Mouse (Mus musculus): ENCODE results near the gene Khnyn. TPM values are rescaled to one million over a fixed set of nuclear protein-coding genes. Genes with fewer than 3 reads are reported as not detected.

Gene Khnyn
- polyA plus RNA-seq, 1 experiment from 2014 or later, result 11.8 TPM

- H3K36me3 ChIP-seq (ENCODE audit: control insufficient read depth, insufficient read depth, low read length), result no peaks in the 10 kb centered on the region
- no peak for ATAC-seq (ENCODE audit: insufficient read depth, low FRiP score, low TSS enrichment)
- 36% methylated on average over 7 of the region's 7 CpGs for WGBS
- no peaks in the 10 kb centered on the region for H3K27me3 ChIP-seq (ENCODE audit: control insufficient read depth, insufficient read depth, low read length)
- no peak overlapping the region for H3K27ac ChIP-seq (ENCODE audit: low read depth, low read length)
- no peak overlapping the region for H3K4me3 ChIP-seq (ENCODE audit: low read depth, low read length)
- H3K9me3 ChIP-seq (ENCODE audit: control insufficient read depth, low read length), result no peaks in the 10 kb centered on the region
- H3K4me1 ChIP-seq (ENCODE audit: control insufficient read depth, insufficient read depth, low read length), result peaks cover 9% of the 10 kb centered on the region; the same call in 1 of the 2 replicates
- no peak overlapping the region for H3K4me2 ChIP-seq (ENCODE audit: low read depth)
- H3K9ac ChIP-seq (ENCODE audit: low read length), result no peak overlapping the region
- DNase-seq (ENCODE audit: low spot score), result no peak
Measured at GRCm38 (mm10) chr14:55878316-55878940, 6.3 kb upstream of the Khnyn start.

GRCm38 (mm10) chr14:55879623-55880022 is 5.1 kb upstream of the Khnyn start:
- Histone ChIP-seq H3K4me3 (ENCODE audit: low read depth, low read length) (no peak overlapping the region), H3K27ac (ENCODE audit: low read depth, low read length) (no peak overlapping the region), H3K27me3 (ENCODE audit: control insufficient read depth, insufficient read depth, low read length) (no peaks in the 10 kb centered on the region), H3K9ac (ENCODE audit: low read length) (no peak overlapping the region), H3K9me3 (ENCODE audit: control insufficient read depth, low read length) (no peaks in the 10 kb centered on the region), H3K36me3 (ENCODE audit: control insufficient read depth, insufficient read depth, low read length) (no peaks in the 10 kb centered on the region), H3K4me1 (ENCODE audit: control insufficient read depth, insufficient read depth, low read length) (peaks cover 5% of the 10 kb centered on the region; the same call in 1 of the 2 replicates), H3K4me2 (ENCODE audit: low read depth) (no peak overlapping the region)
- DNase-seq (ENCODE audit: low spot score) (peak; percentile 65), ATAC-seq (ENCODE audit: insufficient read depth, low FRiP score, low TSS enrichment) (no peak)
- WGBS, result 52% methylated on average over 1 of the region's 1 CpGs

DNA sequence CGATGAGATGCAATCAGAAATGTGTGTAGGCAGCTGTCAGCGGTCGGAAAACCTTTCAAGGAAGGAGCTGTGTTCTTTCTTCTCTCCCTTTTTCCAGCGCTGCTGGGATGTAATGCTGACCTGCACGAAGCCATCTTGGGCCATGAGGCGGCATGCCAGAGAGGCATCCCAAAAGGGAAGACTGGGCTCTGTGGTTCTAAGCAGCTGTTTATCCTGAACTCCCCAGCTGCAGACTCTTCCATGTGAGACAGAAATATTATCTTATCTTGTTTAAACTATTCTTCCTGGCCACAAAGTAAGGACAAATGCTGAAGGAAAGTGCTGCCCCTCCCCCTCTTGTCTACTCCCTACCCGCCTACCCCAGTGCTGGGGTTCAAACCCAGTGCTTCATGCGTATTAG is 3.8 kb upstream of the Khnyn start:
- no peak overlapping the region for H3K9ac ChIP-seq (ENCODE audit: low read length)
- no peaks in the 10 kb centered on the region for H3K9me3 ChIP-seq (ENCODE audit: control insufficient read depth, low read length)
- H3K27me3 ChIP-seq (ENCODE audit: control insufficient read depth, insufficient read depth, low read length), result no peaks in the 10 kb centered on the region
- WGBS, result 84% methylated on average over 8 of the region's 8 CpGs
- no peak overlapping the region for H3K4me2 ChIP-seq (ENCODE audit: low read depth)
- H3K4me3 ChIP-seq (ENCODE audit: low read depth, low read length), result no peak overlapping the region
- DNase-seq (ENCODE audit: low spot score) (no peak), ATAC-seq (ENCODE audit: insufficient read depth, low FRiP score, low TSS enrichment) (no peak)
- H3K4me1 ChIP-seq (ENCODE audit: control insufficient read depth, insufficient read depth, low read length), result peaks cover 11% of the 10 kb centered on the region; the same call in 1 of the 2 replicates
- H3K27ac ChIP-seq (ENCODE audit: low read depth, low read length), result no peak overlapping the region
- no peaks in the 10 kb centered on the region for H3K36me3 ChIP-seq (ENCODE audit: control insufficient read depth, insufficient read depth, low read length)

- Histone ChIP-seq H3K36me3 (ENCODE audit: control insufficient read depth, insufficient read depth, low read length) (no peaks in the 10 kb centered on the region), H3K27me3 (ENCODE audit: control insufficient read depth, insufficient read depth, low read length) (no peaks in the 10 kb centered on the region), H3K4me1 (ENCODE audit: control insufficient read depth, insufficient read depth, low read length) (peaks cover 11% of the 10 kb centered on the region; the same call in 1 of the 2 replicates), H3K9me3 (ENCODE audit: control insufficient read depth, low read length) (no peaks in the 10 kb centered on the region), H3K27ac (ENCODE audit: low read depth, low read length) (no peak overlapping the region), H3K9ac (ENCODE audit: low read length) (no peak overlapping the region), H3K4me2 (ENCODE audit: low read depth) (no peak overlapping the region), H3K4me3 (ENCODE audit: low read depth, low read length) (no peak overlapping the region)
- ATAC-seq (ENCODE audit: insufficient read depth, low FRiP score, low TSS enrichment) (no peak), DNase-seq (ENCODE audit: low spot score) (no peak)
- WGBS, result 78% methylated on average over 6 of the region's 6 CpGs
Measured at GRCm38 (mm10) chr14:55882171-55882641, 2.5 kb upstream of the Khnyn start.

GRCm38 (mm10) chr14:55883149-55883661 is 1.5 kb upstream of the Khnyn start:
- Histone ChIP-seq H3K4me1 (ENCODE audit: control insufficient read depth, insufficient read depth, low read length) (peaks cover 11% of the 10 kb centered on the region; the same call in 1 of the 2 replicates), H3K36me3 (ENCODE audit: control insufficient read depth, insufficient read depth, low read length) (no peaks in the 10 kb centered on the region), H3K9me3 (ENCODE audit: control insufficient read depth, low read length) (no peaks in the 10 kb centered on the region), H3K9ac (ENCODE audit: low read length) (no peak overlapping the region), H3K4me2 (ENCODE audit: low read depth) (no peak overlapping the region), H3K27ac (ENCODE audit: low read depth, low read length) (no peak overlapping the region), H3K4me3 (ENCODE audit: low read depth, low read length) (no peak overlapping the region), H3K27me3 (ENCODE audit: control insufficient read depth, insufficient read depth, low read length) (no peaks in the 10 kb centered on the region)
- DNase-seq (ENCODE audit: low spot score) (no peak), ATAC-seq (ENCODE audit: insufficient read depth, low FRiP score, low TSS enrichment) (no peak)
- 92% methylated on average over 13 of the region's 13 CpGs for WGBS

DNA sequence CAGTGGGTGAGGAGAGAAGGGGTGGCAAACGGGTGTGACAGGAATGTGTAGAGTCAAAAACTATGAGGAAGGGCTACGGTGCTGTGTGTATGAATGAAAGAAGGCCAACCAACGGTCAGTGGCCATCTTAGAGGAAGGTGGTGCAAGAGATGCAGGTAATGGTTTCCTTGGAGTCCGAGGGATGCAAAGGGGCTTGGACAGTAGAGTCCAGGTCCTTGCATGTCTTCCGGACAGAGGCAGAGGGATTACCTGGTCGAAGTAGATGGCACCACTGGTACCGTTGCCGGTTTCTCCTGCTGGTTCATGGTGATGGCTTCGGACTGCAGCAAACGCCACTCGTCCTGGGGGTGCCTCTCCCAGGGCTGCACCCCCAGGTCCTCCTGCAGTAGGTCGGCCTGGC is 1.1 kb upstream of the Khnyn start:
- DNase-seq (ENCODE audit: low spot score) (no peak), ATAC-seq (ENCODE audit: insufficient read depth, low FRiP score, low TSS enrichment) (no peak)
- 90% methylated on average over 12 of the region's 12 CpGs for WGBS
- H3K27ac ChIP-seq (ENCODE audit: low read depth, low read length), result 0 out of 2 replicates have a peak overlapping the region, but pooled peaks have one; percentile 17
- no peaks in the 10 kb centered on the region for H3K36me3 ChIP-seq (ENCODE audit: control insufficient read depth, insufficient read depth, low read length)
- no peaks in the 10 kb centered on the region for H3K9me3 ChIP-seq (ENCODE audit: control insufficient read depth, low read length)
- H3K27me3 ChIP-seq (ENCODE audit: control insufficient read depth, insufficient read depth, low read length), result no peaks in the 10 kb centered on the region
- no peak overlapping the region for H3K4me3 ChIP-seq (ENCODE audit: low read depth, low read length)
- H3K4me2 ChIP-seq (ENCODE audit: low read depth), result no peak overlapping the region
- no peak overlapping the region for H3K9ac ChIP-seq (ENCODE audit: low read length)
- H3K4me1 ChIP-seq (ENCODE audit: control insufficient read depth, insufficient read depth, low read length), result peaks cover 9% of the 10 kb centered on the region; the same call in 1 of the 2 replicates

- DNase-seq (ENCODE audit: low spot score) (no peak), ATAC-seq (ENCODE audit: insufficient read depth, low FRiP score, low TSS enrichment) (peak; percentile 5; the same call in 1 of the 2 replicates)
- H3K9me3 ChIP-seq (ENCODE audit: control insufficient read depth, low read length), result no peaks in the 10 kb centered on the region
- peak within 1 kb of the TSS; percentile 86 for H3K9ac ChIP-seq (ENCODE audit: low read length)
- peaks cover 3% of the 10 kb centered on the region; the same call in 1 of the 2 replicates for H3K36me3 ChIP-seq (ENCODE audit: control insufficient read depth, insufficient read depth, low read length)
- peak within 1 kb of the TSS; percentile 69 for H3K27ac ChIP-seq (ENCODE audit: low read depth, low read length)
- H3K4me1 ChIP-seq (ENCODE audit: control insufficient read depth, insufficient read depth, low read length), result peaks cover 8% of the 10 kb centered on the region; the same call in 1 of the 2 replicates
- H3K4me3 ChIP-seq (ENCODE audit: low read depth, low read length), result peak within 1 kb of the TSS; percentile 67
- peak within 1 kb of the TSS; percentile 80 for H3K4me2 ChIP-seq (ENCODE audit: low read depth)
- H3K27me3 ChIP-seq (ENCODE audit: control insufficient read depth, insufficient read depth, low read length), result no peaks in the 10 kb centered on the region
- 40% methylated on average over 4 of the region's 4 CpGs for WGBS
Measured at GRCm38 (mm10) chr14:55884166-55884565, 581 bp upstream of the Khnyn start, which contains the start of gene Cbln3. Gene Cbln3 (minus strand): TSS chr14:55884392.

- DNase-seq (ENCODE audit: low spot score) (no peak), ATAC-seq (ENCODE audit: insufficient read depth, low FRiP score, low TSS enrichment) (peak; percentile 68)
- no peaks in the 10 kb centered on the region for H3K27me3 ChIP-seq (ENCODE audit: control insufficient read depth, insufficient read depth, low read length)
- peak overlapping the region; percentile 86 for H3K9ac ChIP-seq (ENCODE audit: low read length)
- peak overlapping the region; percentile 69 for H3K27ac ChIP-seq (ENCODE audit: low read depth, low read length)
- WGBS, result 2% methylated on average over 17 of the region's 30 CpGs
- H3K4me2 ChIP-seq (ENCODE audit: low read depth), result peak overlapping the region; percentile 80
- peak overlapping the region; percentile 67 for H3K4me3 ChIP-seq (ENCODE audit: low read depth, low read length)
- no peaks in the 10 kb centered on the region for H3K9me3 ChIP-seq (ENCODE audit: control insufficient read depth, low read length)
- peaks cover 8% of the 10 kb centered on the region; the same call in 1 of the 2 replicates for H3K4me1 ChIP-seq (ENCODE audit: control insufficient read depth, insufficient read depth, low read length)
- H3K36me3 ChIP-seq (ENCODE audit: control insufficient read depth, insufficient read depth, low read length), result peaks cover 7% of the 10 kb centered on the region
Measured at GRCm38 (mm10) chr14:55885114-55885790, 505 bp downstream of the Khnyn start.

Measured in neural tube, embryonic 11.5 days (tissue).